Mouse (Mus musculus): ENCODE data around the gene Myt1.

DNA sequence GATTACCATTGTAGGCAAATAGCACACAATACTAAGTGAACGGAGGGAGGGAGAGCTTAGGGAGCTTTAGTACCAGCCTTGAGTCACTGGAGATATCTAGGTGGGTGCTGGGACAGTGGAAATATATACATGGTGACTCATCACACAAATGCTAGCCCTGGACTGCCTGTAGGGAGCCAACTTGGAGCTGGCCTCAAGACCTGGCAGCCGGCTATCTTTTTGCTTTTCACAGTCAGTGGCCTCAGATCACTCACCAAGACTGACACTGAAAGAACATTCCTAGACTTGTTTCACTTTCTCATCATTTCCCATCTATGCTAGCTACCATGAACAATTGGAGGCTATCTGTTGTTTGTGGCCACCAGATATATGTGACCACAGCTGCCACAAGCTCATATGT is 69.6 kb downstream of the Myt1 start:
- TF ChIP-seq CTCF (conservative IDR thresholded peaks at IDR 0.05; ENCODE audit: low read length) (no peak), POU5F1 (IDR thresholded peaks at IDR 0.05; ENCODE audit: borderline replicate concordance, low read length) (no peak), NANOG (IDR thresholded peaks at IDR 0.05; ENCODE audit: borderline replicate concordance, low read length) (no peak)
